Mouse (Mus musculus) retina, adult 2 months (tissue): ENCODE data around the gene Myo18a.

Experiments
- DNase-seq: peaks from one replicate; pipeline ENCODE4 v3.0.0-alpha.2; 2012; ENCODE audit warnings: low read depth, low spot score

Myo18a gene

GRCm38 (mm10) chr11:77900187-77900586 lies 137.1 kb downstream of the Myo18a start:
- DNase-seq: no peak

DNA sequence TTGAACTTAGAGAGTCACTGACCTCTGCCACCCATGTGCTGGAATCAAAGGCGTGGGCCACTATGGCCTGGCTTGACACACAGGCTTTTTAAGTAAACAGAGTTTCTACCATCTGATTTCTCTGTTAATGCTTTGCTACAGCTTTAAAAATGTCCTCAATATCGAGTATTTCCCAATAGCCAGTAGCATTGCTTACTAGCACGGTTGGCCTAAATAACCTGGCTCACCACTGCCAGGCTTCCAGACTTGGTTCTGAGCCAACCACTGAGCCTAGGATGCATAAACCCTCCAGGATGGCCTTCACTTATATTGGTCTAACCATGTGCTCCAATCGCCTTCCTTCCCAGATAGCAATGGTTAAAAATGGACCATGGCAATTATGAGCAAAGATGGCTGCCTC lies 137.7 kb downstream of the Myo18a start:
- DNase-seq: no peak

DNA sequence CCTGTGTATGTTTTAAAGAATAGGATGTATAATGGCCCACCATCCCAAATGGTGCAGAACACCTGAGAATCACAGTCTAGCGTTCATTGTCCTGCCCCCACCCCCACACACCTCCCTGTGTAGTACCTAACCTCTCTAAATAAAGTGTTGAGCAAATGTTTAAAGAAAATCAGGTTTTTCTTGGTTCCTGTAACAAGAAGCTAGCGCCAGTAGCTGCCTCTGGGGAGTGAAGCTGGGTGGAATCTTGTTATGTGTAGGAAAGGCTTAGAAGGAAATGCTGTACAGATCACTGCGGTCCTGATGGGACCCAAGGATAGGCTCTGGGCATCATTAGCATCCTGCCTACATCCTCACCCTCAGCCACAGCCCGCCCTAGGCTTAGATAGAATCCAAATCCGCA lies 138.3 kb downstream of the Myo18a start:
- DNase-seq: no peak

GRCm38 (mm10) chr11:77901775-77902355 lies 138.8 kb downstream of the Myo18a start:
- DNase-seq: no peak

- DNase-seq: no peak
Measured at GRCm38 (mm10) chr11:77903761-77904160, 140.7 kb downstream of the Myo18a start.

- DNase-seq: no peak
Measured at GRCm38 (mm10) chr11:77904707-77905106, 141.7 kb downstream of the Myo18a start.

GRCm38 (mm10) chr11:77906097-77906687 lies 143.1 kb downstream of the Myo18a start:
- no peak for DNase-seq

- no peak for DNase-seq
Measured at GRCm38 (mm10) chr11:77906747-77907174, 143.7 kb downstream of the Myo18a start.

- DNase-seq: no peak
Measured at GRCm38 (mm10) chr11:77908468-77908867, 145.4 kb downstream of the Myo18a start.

- DNase-seq: no peak
Measured at GRCm38 (mm10) chr11:77909376-77909775, 146.3 kb downstream of the Myo18a start.

GRCm38 (mm10) chr11:77909776-77910175 lies 146.7 kb downstream of the Myo18a start:
- no peak for DNase-seq

- DNase-seq: no peak
Measured at GRCm38 (mm10) chr11:77913505-77913904, 150.5 kb downstream of the Myo18a start.

- no peak for DNase-seq
Measured at GRCm38 (mm10) chr11:77914598-77915260, 151.7 kb downstream of the Myo18a start.
